Mouse (Mus musculus) neural tube, embryonic 12.5 days (tissue): ENCODE measurements around the gene Arf6. TPM values are rescaled to one million over a fixed set of nuclear protein-coding genes. Genes with fewer than 3 reads are reported as not detected.

ENCODE experiments used
- ATAC-seq: fragments of 200-750 bp; cut with Nextera tagmentation; 2 replicates; pipeline ENCODE4 v1.8.0; 2017; ENCODE audit warnings: low read depth, mild to moderate bottlenecking, moderate TSS enrichment, moderate library complexity; ENCODE audit not compliant: low FRiP score
- H3K27ac ChIP-seq: fragments of 300-500 bp; sonication (generic); 2 replicates; pipeline ENCODE4 v1.5.1; 2016
- H3K27me3 ChIP-seq: fragments of 300-500 bp; sonication (generic); replicated peaks from 2 replicates; pipeline ENCODE4 v1.6.1; 2016; ENCODE audit warnings: mild to moderate bottlenecking
- H3K36me3 ChIP-seq: fragments of 300-500 bp; sonication (generic); 2 replicates; pipeline ENCODE4 v1.6.1; 2016; ENCODE audit warnings: mild to moderate bottlenecking
- H3K4me1 ChIP-seq: fragments of 300-500 bp; sonication (generic); 2 replicates; pipeline ENCODE4 v1.6.1; 2016
- H3K4me2 ChIP-seq: fragments of 300-500 bp; sonication (generic); replicated peaks from 2 replicates; pipeline ENCODE4 v1.6.1; 2016; ENCODE audit warnings: mild to moderate bottlenecking
- H3K4me3 ChIP-seq: fragments of 300-500 bp; sonication (generic); 2 replicates; pipeline ENCODE4 v1.5.1; 2016
- H3K9ac ChIP-seq: fragments of 300-500 bp; sonication (generic); 2 replicates; pipeline ENCODE4 v1.6.1; 2016; ENCODE audit warnings: mild to moderate bottlenecking
- H3K9me3 ChIP-seq: fragments of 300-500 bp; sonication (generic); 2 replicates; pipeline ENCODE4 v1.6.1; 2016; ENCODE audit warnings: mild to moderate bottlenecking
- WGBS: fragments of 180-500 bp; shearing (Covaris S2); methylation state at CpG from one replicate; pipeline ENCODE4 v1.1.7; 2016; 5-methylcytosine and 5-hydroxymethylcytosine counted together
- polyA plus RNA-seq: library from polyadenylated mRNA; unstranded; fragments of >200 nt; fragmentation: Nextera tagmentation; extraction: Ambion mirVana; gene quantifications from 2 replicates; pipeline ENCODE4 v1.2.1, GENCODE M21; 2016

Arf6 gene
- polyA plus RNA-seq, 1 experiment from 2014 or later: 60.3 TPM

DNA sequence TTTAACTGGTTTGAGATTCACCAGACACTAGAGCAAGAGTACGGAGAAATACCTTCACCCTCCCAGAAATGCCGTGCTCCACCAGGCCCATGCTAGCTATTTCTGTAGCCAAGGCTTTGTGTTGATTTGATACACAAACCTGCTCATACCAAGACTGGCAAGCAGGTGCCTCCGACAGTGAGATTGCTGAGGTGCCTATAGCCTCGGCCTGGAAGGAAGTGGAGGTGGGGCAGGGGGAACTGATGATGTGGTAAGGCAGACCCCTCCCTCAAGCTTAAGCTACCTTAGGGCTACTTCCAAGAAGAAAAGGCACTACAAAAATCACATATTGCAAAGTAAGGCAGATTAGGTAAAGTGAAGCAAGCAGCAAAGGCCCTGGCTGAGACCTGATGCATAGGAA, 28.4 kb downstream of the Arf6 start:
- Histone ChIP-seq H3K36me3 (no peaks in the 10 kb centered on the region), H3K27ac (no peak overlapping the region), H3K4me3 (no peak overlapping the region), H3K27me3 (no peaks in the 10 kb centered on the region), H3K4me2 (no peak overlapping the region), H3K4me1 (no peaks in the 10 kb centered on the region), H3K9me3 (no peaks in the 10 kb centered on the region), H3K9ac (no peak overlapping the region)
- no peak for ATAC-seq
- 88% methylated on average over 4 of the region's 4 CpGs for WGBS

DNA sequence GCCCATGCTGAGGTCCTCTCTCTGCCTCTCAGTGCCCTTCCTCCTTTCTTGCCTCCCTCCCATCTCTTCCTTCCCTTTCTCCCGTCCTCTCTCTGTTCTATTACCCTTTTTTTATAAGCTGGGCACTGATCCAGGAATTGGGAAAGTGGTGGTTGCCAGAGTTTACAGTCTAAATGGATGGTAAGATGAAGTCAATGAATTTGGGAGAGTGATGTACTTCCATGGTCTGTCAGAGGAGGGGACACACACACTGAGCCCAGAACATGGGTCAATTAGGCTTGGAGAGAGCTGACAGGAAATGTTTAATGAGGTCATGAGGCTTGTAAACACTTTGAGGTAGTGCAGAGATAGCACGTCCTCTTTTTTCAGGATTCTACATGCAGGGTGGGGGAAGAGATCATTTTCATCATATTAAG, 28.9 kb downstream of the Arf6 start:
- Histone ChIP-seq H3K4me2 (no peak overlapping the region), H3K27me3 (no peaks in the 10 kb centered on the region), H3K9ac (no peak overlapping the region), H3K27ac (no peak overlapping the region), H3K36me3 (no peaks in the 10 kb centered on the region), H3K9me3 (no peaks in the 10 kb centered on the region), H3K4me1 (no peaks in the 10 kb centered on the region), H3K4me3 (no peak overlapping the region)
- no peak for ATAC-seq
- 37% methylated on average over 2 of the region's 2 CpGs for WGBS

DNA sequence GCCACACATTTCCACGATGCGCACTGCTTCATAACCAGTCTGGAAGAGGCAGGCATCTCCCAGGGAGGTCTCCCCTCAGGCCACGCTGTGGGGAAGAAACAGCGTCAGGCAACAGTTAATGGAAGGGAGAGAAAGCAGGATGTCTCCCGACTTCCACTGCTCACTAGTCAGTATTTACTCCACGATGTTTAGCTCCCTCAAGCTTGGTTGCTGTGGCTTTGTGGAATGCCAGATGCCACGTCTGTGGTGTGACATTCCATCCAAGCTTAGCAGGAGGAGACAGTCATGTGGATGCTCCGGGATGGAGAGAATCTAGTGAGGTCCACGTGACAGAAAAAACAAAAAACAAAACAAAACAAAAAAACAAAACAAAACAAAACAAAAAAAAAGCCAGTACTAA, 30.1 kb downstream of the Arf6 start:
- no peak overlapping the region for H3K9ac ChIP-seq
- H3K4me3 ChIP-seq: no peak overlapping the region
- WGBS: 69% methylated on average over 9 of the region's 9 CpGs
- no peaks in the 10 kb centered on the region for H3K27me3 ChIP-seq
- ATAC-seq: no peak
- H3K36me3 ChIP-seq: no peaks in the 10 kb centered on the region
- no peaks in the 10 kb centered on the region for H3K9me3 ChIP-seq
- H3K27ac ChIP-seq: no peak overlapping the region
- no peaks in the 10 kb centered on the region for H3K4me1 ChIP-seq
- H3K4me2 ChIP-seq: no peak overlapping the region

DNA sequence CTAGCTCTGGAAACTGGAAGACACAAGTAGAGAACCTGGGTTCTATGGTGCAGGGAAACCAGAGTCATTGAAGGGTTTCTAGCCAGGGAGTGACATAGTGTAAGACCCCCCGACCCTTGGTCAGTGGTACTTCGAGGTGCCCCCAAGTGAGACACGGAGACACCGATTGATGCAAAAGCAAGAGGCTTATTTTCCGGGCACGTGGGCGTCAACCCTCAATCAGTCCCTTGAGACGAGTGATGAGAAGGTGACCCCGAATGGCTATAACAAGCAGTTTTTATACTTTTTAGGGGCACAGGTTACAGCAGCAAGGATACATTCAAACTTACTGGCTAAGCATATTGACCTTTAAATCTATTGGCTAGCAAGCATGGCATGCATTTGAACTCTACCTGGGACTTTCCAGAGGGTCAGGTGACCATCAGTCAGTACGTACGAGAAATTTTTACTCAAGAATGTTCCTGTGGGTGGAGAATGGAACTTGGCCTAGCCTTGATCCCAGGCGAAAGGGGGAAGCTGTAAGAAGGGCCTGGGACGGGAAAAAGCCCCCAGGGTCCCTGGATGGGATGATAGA, 30.7 kb downstream of the Arf6 start:
- Histone ChIP-seq H3K27ac (no peak overlapping the region), H3K4me3 (no peak overlapping the region), H3K36me3 (no peaks in the 10 kb centered on the region), H3K27me3 (no peaks in the 10 kb centered on the region), H3K9me3 (no peaks in the 10 kb centered on the region), H3K4me2 (no peak overlapping the region), H3K9ac (no peak overlapping the region), H3K4me1 (no peaks in the 10 kb centered on the region)
- WGBS: 93% methylated on average over 13 of the region's 13 CpGs
- no peak for ATAC-seq

DNA sequence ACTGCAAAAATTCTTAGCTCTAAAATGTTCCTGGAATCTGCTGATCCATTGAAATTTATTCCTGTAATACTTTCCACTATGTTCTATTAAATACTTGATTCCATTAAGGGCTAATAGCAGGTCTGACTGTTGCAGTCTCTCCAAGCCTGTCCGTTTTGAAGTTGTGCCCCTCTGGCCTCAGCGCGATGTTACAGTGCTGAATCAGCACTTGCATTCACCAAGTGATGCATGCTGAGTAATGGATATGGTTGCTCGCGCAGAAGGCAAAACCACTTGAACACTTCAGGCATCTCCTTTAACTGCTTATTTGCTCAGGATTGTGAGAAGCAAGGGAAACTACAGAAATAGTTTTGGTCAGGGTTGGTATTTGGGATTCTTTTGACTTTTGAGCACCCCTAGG, 38.8 kb downstream of the Arf6 start:
- no peak for ATAC-seq
- no peaks in the 10 kb centered on the region for H3K9me3 ChIP-seq
- WGBS: 71% methylated on average over 5 of the region's 5 CpGs
- H3K4me1 ChIP-seq: no peaks in the 10 kb centered on the region
- no peak overlapping the region for H3K9ac ChIP-seq
- no peak overlapping the region for H3K27ac ChIP-seq
- H3K27me3 ChIP-seq: no peaks in the 10 kb centered on the region
- H3K4me2 ChIP-seq: no peak overlapping the region
- H3K4me3 ChIP-seq: no peak overlapping the region
- H3K36me3 ChIP-seq: no peaks in the 10 kb centered on the region

DNA sequence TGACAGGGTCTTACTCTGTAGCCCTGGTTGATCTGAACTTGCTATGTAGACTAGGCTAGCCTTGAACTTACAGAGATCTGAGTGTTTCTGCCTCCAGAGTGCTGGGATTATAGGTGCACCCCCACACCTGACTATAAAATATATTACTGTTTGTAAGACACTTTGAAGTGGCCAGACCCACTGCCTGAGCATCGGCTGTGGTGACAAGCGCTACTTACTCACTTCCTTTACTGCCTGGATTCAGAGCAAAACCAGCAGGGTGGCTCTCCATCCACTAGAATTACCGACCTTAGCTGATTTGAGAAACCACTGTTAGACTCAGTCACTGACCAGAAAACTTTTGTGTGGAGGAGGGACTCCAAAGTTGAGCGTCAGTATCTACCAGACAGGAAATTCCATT, 40.0 kb downstream of the Arf6 start:
- Histone ChIP-seq H3K36me3 (no peaks in the 10 kb centered on the region), H3K9ac (no peak overlapping the region), H3K4me1 (no peaks in the 10 kb centered on the region), H3K9me3 (no peaks in the 10 kb centered on the region), H3K4me3 (no peak overlapping the region), H3K27ac (no peak overlapping the region), H3K4me2 (no peak overlapping the region), H3K27me3 (no peaks in the 10 kb centered on the region)
- 49% methylated on average over 4 of the region's 4 CpGs for WGBS
- no peak for ATAC-seq

DNA sequence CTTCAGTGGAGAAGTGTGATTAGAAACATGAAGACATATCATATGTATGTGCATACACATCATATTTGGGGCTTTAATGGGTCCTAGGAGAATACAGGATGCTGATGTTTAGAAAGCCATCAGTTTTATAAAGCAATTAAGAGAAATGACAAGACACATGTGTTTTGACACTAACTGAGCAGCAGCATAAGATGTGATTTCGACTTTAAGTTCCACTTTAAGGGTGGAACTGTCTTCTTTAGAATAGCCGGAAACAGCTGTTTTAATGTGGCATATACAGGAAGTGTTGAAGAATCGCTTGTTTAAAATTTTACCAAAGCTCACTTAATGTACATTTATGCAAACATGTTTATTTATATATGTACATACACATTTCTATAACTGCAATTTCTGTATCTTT, 41.4 kb downstream of the Arf6 start:
- no peak overlapping the region for H3K27ac ChIP-seq

DNA sequence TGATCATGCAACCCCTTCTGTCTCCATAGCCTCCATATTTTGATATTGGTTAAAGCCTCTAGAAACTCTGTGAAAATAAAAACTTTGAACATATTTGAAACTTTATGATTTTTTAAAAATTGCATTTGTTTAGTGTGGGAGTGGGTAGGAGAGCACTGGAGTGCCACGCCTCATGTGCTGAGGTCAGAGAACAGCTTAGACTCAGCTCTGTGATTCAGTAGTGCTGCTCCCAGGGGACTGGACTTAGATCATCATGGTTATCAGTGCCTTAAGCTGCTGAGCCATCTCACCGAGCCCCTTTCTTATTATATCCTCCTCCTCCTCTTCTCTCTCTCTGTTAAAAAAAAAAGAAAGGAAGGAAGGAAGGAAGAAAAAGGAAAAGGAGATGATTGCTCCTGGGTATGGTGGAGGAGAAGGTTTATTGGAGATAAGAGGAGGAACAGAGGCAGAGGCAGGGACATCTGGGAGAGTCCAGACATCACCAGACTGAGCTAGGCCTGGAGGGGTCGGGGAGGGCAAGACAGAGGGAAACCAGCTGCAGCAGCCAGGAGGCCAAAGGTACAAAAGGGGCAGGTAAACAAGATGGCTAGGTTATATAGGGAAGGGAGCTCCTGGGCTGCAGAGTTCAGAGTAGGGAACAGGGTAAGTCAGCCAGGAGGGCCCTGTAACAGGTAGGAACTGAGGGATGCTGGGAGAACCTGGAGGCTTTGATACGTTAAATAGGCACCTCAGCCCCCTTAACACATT, 43.0 kb downstream of the Arf6 start:
- WGBS: 75% methylated on average over 4 of the region's 4 CpGs
- ATAC-seq: no peak
- no peaks in the 10 kb centered on the region for H3K4me1 ChIP-seq
- no peak overlapping the region for H3K27ac ChIP-seq
- no peak overlapping the region for H3K4me2 ChIP-seq
- H3K36me3 ChIP-seq: no peaks in the 10 kb centered on the region
- no peak overlapping the region for H3K4me3 ChIP-seq
- no peak overlapping the region for H3K9ac ChIP-seq
- no peaks in the 10 kb centered on the region for H3K9me3 ChIP-seq
- H3K27me3 ChIP-seq: no peaks in the 10 kb centered on the region

More for the DNA sequence above, 41.4 kb downstream of the Arf6 start:
- no peak overlapping the region for H3K4me2 ChIP-seq
- H3K9me3 ChIP-seq: no peaks in the 10 kb centered on the region
- H3K4me1 ChIP-seq: no peaks in the 10 kb centered on the region
- no peaks in the 10 kb centered on the region for H3K36me3 ChIP-seq
- 81% methylated on average over 3 of the region's 3 CpGs for WGBS
- no peak overlapping the region for H3K4me3 ChIP-seq
- no peaks in the 10 kb centered on the region for H3K27me3 ChIP-seq
- no peak for ATAC-seq
- no peak overlapping the region for H3K9ac ChIP-seq

DNA sequence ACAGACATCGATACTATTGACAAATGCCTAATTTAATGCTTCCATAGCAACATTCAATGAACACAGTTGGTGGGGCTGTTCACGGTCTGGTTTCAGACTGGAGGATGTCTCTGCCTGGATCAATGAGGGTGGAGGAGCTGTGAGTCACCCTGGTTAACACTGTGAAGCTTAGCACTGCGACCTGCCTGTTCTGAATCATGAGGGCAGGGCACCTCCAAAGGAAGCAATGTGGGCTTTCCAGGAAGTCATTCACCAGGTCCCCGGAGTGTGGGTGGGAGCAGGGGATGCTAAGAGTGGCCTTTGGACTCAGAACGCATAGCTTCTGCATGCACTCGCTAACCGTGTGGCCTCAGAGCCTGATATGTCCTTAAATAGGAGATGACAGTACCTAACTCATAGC, 44.8 kb downstream of the Arf6 start:
- H3K9me3 ChIP-seq: no peaks in the 10 kb centered on the region
- no peaks in the 10 kb centered on the region for H3K27me3 ChIP-seq
- no peaks in the 10 kb centered on the region for H3K36me3 ChIP-seq
- no peak overlapping the region for H3K4me2 ChIP-seq
- no peak overlapping the region for H3K4me3 ChIP-seq
- no peak overlapping the region for H3K27ac ChIP-seq
- ATAC-seq: no peak
- WGBS: 72% methylated on average over 7 of the region's 7 CpGs
- H3K4me1 ChIP-seq: no peaks in the 10 kb centered on the region
- H3K9ac ChIP-seq: no peak overlapping the region

DNA sequence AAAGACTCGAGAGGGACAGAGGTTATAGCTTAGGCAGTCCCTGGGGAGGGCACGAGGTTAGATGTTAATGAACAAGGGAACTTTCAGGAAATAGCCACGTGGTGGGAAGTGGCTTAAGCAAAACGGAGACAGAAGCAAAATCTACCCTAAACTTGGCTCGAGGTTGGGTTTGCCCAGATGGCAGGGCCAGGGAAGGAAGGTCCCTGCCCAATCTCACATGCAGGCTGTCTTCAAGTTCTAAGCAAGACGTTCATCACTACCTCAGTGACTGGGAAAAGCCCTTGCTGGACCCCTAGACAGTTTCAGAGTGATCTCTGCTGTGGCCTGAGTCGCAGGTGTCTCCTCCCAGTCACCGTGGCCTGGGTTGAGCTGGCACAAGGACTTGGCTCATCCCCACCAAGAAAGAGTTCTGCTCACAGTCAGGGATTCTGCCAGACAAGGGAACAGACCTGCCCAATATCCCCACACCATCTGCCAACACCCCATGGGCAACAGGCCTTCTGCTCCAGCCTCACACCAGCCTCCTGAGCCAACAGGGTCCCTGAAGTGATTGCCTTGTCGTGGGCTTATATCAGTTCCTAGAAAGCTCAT, 45.8 kb downstream of the Arf6 start:
- Histone ChIP-seq H3K9me3 (no peaks in the 10 kb centered on the region), H3K27me3 (no peaks in the 10 kb centered on the region), H3K4me1 (no peaks in the 10 kb centered on the region), H3K9ac (no peak overlapping the region), H3K27ac (no peak overlapping the region), H3K4me3 (no peak overlapping the region), H3K36me3 (no peaks in the 10 kb centered on the region), H3K4me2 (no peak overlapping the region)
- 63% methylated on average over 9 of the region's 9 CpGs for WGBS
- ATAC-seq: no peak

DNA sequence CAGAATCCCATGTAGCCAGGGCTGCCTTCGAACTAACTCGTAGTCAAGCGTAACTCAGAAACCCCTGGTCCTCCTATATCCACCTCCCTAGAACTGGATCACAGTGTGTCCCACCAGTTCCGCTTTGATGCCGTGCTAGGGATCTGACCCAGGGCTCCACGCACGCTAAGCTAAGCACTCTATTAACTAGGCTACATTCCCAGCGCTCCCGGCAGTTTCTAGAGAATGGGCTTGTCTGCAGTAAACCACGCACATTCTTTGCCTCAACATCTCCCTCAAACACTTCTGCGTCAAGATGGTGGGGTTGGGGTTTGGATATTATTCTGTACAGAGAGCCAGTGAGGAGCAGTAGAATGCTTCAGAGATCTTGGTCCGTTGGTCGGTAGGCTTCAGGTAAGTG, 46.7 kb downstream of the Arf6 start:
- Histone ChIP-seq H3K9ac (no peak overlapping the region), H3K4me1 (no peaks in the 10 kb centered on the region), H3K36me3 (no peaks in the 10 kb centered on the region), H3K4me3 (no peak overlapping the region), H3K27me3 (no peaks in the 10 kb centered on the region), H3K4me2 (no peak overlapping the region), H3K9me3 (no peaks in the 10 kb centered on the region), H3K27ac (no peak overlapping the region)
- WGBS: 93% methylated on average over 13 of the region's 13 CpGs
- ATAC-seq: no peak

DNA sequence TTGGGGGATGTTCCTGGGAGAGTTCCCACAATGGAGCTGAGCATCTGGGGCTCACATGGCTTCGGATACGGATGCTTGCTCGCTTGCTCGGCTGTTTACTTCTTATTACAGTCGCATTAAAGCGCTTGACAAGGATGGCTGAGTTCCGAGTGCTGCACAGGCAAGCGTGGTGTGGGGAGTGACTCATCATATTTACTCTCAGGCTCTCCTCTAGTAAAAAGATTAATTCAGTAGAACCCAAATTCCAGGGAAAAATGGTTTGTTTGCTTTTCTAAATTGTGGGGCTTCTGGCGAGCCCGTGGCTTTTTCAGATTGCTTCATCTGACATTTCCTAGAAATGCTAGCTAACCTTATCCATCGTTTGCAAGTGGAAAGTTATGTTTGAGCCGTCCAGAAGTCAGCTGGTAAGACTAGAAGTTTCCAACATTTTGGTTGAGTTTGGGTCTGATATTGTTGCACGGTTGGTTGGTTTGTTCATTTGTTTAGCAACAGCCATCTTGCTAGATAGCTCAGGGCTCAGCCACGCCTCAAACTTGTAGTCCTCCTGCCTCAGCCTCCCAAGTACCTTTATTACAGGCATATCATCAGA, 47.2 kb downstream of the Arf6 start:
- Histone ChIP-seq H3K4me1 (no peaks in the 10 kb centered on the region), H3K9ac (no peak overlapping the region), H3K27ac (no peak overlapping the region), H3K27me3 (no peaks in the 10 kb centered on the region), H3K4me3 (no peak overlapping the region), H3K4me2 (no peak overlapping the region), H3K36me3 (no peaks in the 10 kb centered on the region), H3K9me3 (no peaks in the 10 kb centered on the region)
- WGBS: 87% methylated on average over 14 of the region's 14 CpGs
- ATAC-seq: no peak
